Mouse (Mus musculus) monocyte, adult 2 months (primary cell): ENCODE results near the gene Armc10.
"Not testable (repeated sequence)": the region's sequence is repeated elsewhere in the genome, so short reads cannot be mapped to it uniquely, and the experiment has no call there.

Source experiments
- DNase-seq, 2 experiments: peaks; one replicate each; pipeline ENCODE4 v3.0.0; 2022; ENCODE audit warnings: low spot score in 2 of 2, low read depth in 1 of 2

The Armc10 gene

GRCm38 (mm10) chr5:21645439-21646132, at the start of gene Armc10, which contains the start of gene Fbxl13:
Gene Armc10, plus strand, starts transcription at chr5:21645813.
Gene Fbxl13, minus strand, starts transcription at chr5:21645634.
- peak; percentile 62 to 69 for DNase-seq

DNA sequence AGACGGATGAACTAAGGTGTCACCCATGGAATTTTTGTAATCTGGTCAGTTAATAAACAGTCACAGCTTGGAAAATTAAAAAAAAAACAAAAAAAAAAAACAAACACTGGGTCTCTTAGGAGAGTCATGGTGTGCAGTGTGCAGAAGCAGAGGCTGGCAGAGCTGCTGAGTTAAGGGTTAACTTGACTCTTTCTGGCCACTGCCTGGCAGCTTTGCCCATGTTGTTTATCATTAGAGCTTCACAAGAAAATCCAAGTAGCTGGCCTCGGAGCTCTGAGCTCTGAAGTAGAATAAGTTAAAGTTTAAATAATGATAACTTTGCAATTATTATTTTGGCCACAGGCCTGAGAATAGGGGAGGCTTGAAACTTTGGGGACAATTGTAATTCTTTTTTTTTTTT, 46.1 kb upstream of the Armc10 start:
- DNase-seq, result not testable (repeated sequence)

- DNase-seq, result no peak
Measured at GRCm38 (mm10) chr5:21599961-21600360, 45.7 kb upstream of the Armc10 start.

DNA sequence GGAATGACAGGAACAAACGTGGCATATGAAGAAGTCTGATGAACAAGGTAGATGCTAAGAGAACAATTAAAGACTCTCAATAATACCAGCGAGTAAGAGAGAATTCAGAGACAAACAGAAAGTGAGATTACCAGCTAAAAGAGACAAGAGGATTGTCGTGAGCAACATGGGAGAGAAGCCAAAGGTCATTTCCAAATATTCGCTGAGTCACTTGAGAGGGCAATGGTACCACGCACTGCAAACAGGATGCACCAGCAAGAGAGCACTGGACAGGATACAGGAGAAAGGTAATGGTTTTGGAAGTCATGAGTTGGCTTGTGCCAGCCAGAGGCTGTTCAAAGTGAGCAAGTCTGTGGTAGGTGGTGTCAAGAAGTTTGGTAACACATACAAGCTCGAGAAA, 39.7 kb upstream of the Armc10 start:
- DNase-seq, result no peak

GRCm38 (mm10) chr5:21608311-21609304, 37.0 kb upstream of the Armc10 start:
- no peak for DNase-seq

GRCm38 (mm10) chr5:21610996-21611395, 34.6 kb upstream of the Armc10 start:
- DNase-seq, result no peak

GRCm38 (mm10) chr5:21614299-21614698, 31.3 kb upstream of the Armc10 start:
- not testable (repeated sequence) for DNase-seq

- no peak for DNase-seq
Measured at GRCm38 (mm10) chr5:21616450-21617009, 29.1 kb upstream of the Armc10 start.

DNA sequence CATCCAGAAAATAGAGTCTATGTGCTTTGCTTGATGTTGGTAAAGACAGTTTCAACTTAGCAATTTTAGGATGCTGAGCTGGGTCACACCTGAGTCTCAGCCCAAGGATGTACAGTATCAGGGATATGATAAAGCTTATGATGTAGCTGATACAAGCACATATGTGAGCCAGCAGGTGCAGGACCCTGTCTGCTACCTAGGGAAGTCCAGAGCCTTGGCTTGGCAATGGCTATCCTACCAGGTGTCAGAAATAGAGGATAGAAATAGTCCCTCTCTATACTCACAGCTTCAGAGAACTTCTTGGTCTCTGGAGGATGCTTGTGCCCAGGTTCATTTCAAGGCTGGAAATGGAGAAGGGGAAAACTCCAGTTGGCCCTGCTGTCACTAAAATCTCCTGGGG, 19.7 kb upstream of the Armc10 start:
- no peak for DNase-seq

DNA sequence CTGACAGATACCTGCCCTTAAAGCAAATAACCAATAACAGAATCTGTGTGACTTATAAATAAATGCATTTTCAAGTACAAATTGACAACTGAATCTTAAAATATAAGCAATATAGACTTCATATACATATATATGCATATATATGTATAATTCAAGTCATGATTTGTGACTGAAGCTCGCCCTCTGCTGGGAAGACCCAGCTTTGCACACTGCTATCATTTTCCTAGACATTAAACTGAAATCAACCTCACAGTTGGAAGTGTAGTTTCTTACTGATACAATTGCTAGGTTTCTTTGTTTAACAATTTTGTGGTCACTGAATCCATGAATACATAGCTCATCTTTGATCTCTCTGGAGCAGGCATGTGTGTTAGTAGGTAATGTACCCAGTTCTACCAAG, 4.7 kb upstream of the Armc10 start:
- peak in 1 of 2 experiments; percentile 16 for DNase-seq

DNA sequence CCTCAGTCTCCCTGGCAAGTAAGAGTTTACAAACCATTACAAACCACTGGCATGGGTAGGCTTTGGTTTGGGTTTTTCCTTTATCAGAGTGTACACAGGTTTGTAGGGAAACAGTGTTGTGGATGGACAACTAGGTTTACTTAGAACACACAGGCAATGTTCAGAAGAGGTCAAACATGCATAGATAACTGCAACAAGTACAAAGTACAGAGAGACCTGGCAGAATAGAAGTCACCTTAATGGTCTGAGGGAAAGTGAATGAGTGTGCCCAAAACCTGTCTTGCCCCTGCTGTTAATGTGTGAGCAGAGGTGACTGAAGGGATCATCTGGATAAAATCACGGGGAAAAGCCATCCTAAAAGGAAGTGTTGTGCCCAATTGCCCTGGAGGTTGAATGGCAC, 2.0 kb upstream of the Armc10 start:
- DNase-seq, result no peak

- no peak for DNase-seq
Measured at GRCm38 (mm10) chr5:21644891-21645438, 648 bp upstream of the Armc10 start.

- DNase-seq, result no peak
Measured at GRCm38 (mm10) chr5:21646133-21646491, 499 bp downstream of the Armc10 start.

DNA sequence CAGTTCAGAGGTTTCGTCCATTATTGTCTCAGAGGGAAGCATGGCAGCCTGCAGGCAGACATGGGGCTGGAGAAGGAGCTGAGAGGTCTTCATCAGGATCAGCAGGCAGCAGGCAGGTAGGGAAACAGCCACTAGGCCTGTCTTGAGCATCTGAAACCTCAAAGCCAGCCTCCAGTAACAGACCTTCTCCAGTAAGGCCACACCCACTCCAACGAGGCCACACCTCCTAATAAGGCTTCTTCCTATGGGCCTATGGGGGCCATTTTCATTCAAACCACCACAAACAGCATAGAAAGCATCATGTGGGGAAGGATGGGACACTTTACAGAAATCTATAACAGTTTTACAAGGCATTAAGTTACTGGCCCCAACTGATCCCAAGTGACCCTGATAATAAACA, 5.1 kb downstream of the Armc10 start:
- DNase-seq, result no peak

DNA sequence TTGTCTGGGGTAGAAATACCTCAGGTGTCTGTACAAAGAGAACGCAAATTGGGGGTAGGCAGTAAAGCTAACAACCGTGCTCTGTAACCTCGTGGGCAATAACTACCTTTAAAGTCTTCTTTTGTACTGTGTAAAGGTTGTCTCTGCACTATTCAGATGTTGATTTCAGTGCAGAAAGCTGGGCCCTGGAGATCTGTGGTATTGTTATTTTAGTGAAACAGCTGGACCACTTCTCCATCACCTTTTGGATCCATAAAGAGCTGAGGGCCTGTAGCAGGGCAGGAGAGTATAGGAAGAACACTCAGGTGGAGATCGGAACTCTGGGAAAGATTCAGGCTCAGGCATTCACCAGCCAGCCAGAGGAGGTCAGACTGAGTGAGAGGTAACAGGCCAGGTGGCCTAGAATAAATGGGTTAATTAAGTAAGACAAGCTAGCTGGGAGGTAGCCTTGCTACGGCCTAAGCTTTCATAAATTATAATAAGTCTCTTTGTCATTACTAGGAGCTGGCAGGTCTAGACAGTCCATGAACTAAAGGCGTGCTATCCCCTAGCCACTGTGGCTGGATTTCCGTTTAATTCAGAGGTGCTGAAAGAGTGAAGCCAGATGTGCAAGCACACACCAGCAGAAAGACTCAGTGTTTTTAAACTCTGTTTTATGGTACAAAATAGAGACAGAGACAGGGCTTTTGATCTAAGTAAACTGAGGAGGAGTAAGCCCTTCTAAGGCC, 6.4 kb downstream of the Armc10 start:
- no peak for DNase-seq

DNA sequence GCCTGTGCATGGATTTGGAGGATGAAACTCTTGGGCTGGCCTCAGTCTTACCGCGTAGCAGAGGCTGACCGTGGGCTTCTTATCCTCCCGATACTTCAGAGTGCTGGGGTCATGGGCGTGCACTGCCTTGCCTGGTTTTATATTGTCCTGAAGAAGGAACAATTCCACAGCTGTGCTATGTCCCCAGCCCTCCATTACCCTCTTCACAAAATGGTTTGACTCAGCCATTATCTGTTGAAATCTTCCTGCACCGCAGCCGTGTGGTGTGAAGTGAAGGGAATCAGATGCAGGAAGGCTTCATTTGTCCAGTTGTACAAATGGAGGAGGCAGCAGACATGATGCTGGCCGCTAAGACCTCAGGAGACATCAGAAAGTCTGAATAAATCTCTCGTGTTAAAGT, 11.3 kb downstream of the Armc10 start:
- DNase-seq, result no peak

GRCm38 (mm10) chr5:21658038-21658437, 12.4 kb downstream of the Armc10 start:
- no peak for DNase-seq

- DNase-seq, result peak; percentile 33 to 53
Measured at GRCm38 (mm10) chr5:21658623-21659395, 13.2 kb downstream of the Armc10 start.

DNA sequence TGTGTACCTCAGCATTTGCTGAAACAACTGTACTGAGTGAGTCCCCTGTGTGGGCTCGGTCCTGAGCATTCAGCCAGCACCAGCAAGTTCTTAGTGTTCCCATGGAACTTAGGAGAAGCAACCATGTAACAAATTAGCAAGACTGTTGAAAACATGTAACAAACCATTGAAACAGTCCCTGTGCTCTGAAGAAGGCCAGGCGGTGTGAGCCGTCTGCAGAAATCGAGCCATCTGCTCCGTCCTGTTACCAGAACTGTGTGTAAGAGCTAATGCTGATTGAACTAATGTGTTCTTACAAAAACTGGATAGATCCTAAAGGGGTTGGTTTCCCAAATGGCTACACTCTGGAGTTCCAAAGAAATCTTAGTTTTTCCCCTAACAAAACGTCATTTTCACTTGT, 15.2 kb downstream of the Armc10 start:
- DNase-seq, result no peak

DNA sequence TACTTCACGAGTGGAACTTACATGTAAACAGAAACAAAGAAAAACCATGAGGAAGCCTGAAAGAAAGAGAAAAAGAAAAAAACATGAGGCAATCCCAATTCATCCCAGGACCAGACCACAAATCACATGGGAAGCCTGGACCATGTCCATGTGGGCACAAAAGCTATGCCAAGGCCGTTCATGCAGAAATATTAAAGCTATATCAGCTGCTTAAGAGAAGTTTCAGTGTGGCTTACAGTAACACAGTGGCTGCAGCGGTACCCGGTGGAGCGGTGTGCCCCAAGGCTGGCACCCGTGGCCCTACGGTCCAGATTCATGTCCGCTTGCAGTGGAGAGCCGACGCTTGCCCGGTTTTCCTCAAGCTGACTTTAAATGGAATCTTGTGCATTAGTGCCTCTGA, 17.5 kb downstream of the Armc10 start:
- no peak for DNase-seq
